Mouse (Mus musculus) embryonic fibroblast, embryonic 13.5 days (primary cell): ENCODE measurements around the gene Sptlc2.

ENCODE experiments used
- CTCF ChIP-seq: IDR thresholded peaks from 2 replicates; pipeline ENCODE4 v1.5.1; 2011; ENCODE audit warnings: mild to moderate bottlenecking, control low read depth, low read length, moderate library complexity, borderline replicate concordance; ENCODE audit not compliant: insufficient read depth
- POLR2A ChIP-seq: IDR thresholded peaks from 2 replicates; pipeline ENCODE4 v1.6.1; 2011; ENCODE audit warnings: low read depth, mild to moderate bottlenecking, control low read depth, low read length, moderate library complexity

GRCm38 (mm10) chr12:87330213-87330612 lies 57.9 kb downstream of the Sptlc2 start:
- TF ChIP-seq POLR2A (no peak), CTCF (no peak)
